Mouse (Mus musculus) ovary, adult 18-20 months (tissue): ENCODE measurements around the gene Ifitm3.
"Not testable (repeated sequence)": the region's sequence is repeated elsewhere in the genome, so short reads cannot be mapped to it uniquely, and the experiment has no call there.

ENCODE experiments used
- DNase-seq: peaks from one replicate; pipeline ENCODE4 v3.0.0; 2022; ENCODE audit warnings: low spot score, mixed read lengths

Gene Ifitm3

GRCm38 (mm10) chr7:141032458-141033167 lies 22.0 kb upstream of the Ifitm3 start:
- DNase-seq = no peak

- DNase-seq = no peak
Observed at GRCm38 (mm10) chr7:141030390-141030789, 19.8 kb upstream of the Ifitm3 start.

GRCm38 (mm10) chr7:141028831-141029230 lies 18.3 kb upstream of the Ifitm3 start, which contains the start of gene Gm17387:
TSS of gene Gm17387 (plus strand) at chr7:141029131.
- no peak for DNase-seq

- no peak for DNase-seq
Observed at GRCm38 (mm10) chr7:141026740-141027098, 16.1 kb upstream of the Ifitm3 start.

- no peak for DNase-seq
Observed at GRCm38 (mm10) chr7:141026097-141026739, 15.6 kb upstream of the Ifitm3 start.

GRCm38 (mm10) chr7:141024865-141025838 lies 14.6 kb upstream of the Ifitm3 start:
- DNase-seq = no peak

GRCm38 (mm10) chr7:141021489-141022449 lies 11.2 kb upstream of the Ifitm3 start:
- no peak for DNase-seq

GRCm38 (mm10) chr7:141019028-141019427 lies 8.5 kb upstream of the Ifitm3 start:
- no peak for DNase-seq

- not testable (repeated sequence) for DNase-seq
Observed at GRCm38 (mm10) chr7:141017824-141018223, 7.3 kb upstream of the Ifitm3 start, which contains the start of gene Ifitm6. TSS of gene Ifitm6 (minus strand) at chr7:141017924.

GRCm38 (mm10) chr7:141016707-141017697 lies 6.4 kb upstream of the Ifitm3 start:
- DNase-seq = no peak

- no peak for DNase-seq
Observed at GRCm38 (mm10) chr7:141011238-141011770, 734 bp upstream of the Ifitm3 start.

- DNase-seq = no peak
Observed at GRCm38 (mm10) chr7:141009665-141010064, 905 bp downstream of the Ifitm3 start.

GRCm38 (mm10) chr7:141008938-141009660 lies 1.5 kb downstream of the Ifitm3 start:
- DNase-seq = peak; percentile 46

- DNase-seq = no peak
Observed at GRCm38 (mm10) chr7:141008312-141008761, 2.2 kb downstream of the Ifitm3 start.

GRCm38 (mm10) chr7:141006914-141007313 lies 3.7 kb downstream of the Ifitm3 start:
- no peak for DNase-seq

- DNase-seq = no peak
Observed at GRCm38 (mm10) chr7:141006446-141006845, 4.1 kb downstream of the Ifitm3 start.

GRCm38 (mm10) chr7:141003248-141004010 lies 7.1 kb downstream of the Ifitm3 start:
- DNase-seq = no peak
